Mouse (Mus musculus) CD4-positive naive resting alpha-beta T cell, adult 76 days (primary cell): Measurements from ENCODE around the gene Gm3278. TPM values are rescaled to one million over a fixed set of nuclear protein-coding genes. Genes with fewer than 3 reads are reported as not detected.

Source experiments
- total RNA-seq: library from RNA; stranded (reverse); gene quantifications from one replicate; pipeline ENCODE4 v1.2.4, GENCODE M21; 2023

The Gm3278 gene
- not detected for total RNA-seq

GRCm38 (mm10) chr14:4892116-4892515, at the start of gene Gm3278:
TSS of gene Gm3278 (plus strand) at chr14:4892416.

DNA sequence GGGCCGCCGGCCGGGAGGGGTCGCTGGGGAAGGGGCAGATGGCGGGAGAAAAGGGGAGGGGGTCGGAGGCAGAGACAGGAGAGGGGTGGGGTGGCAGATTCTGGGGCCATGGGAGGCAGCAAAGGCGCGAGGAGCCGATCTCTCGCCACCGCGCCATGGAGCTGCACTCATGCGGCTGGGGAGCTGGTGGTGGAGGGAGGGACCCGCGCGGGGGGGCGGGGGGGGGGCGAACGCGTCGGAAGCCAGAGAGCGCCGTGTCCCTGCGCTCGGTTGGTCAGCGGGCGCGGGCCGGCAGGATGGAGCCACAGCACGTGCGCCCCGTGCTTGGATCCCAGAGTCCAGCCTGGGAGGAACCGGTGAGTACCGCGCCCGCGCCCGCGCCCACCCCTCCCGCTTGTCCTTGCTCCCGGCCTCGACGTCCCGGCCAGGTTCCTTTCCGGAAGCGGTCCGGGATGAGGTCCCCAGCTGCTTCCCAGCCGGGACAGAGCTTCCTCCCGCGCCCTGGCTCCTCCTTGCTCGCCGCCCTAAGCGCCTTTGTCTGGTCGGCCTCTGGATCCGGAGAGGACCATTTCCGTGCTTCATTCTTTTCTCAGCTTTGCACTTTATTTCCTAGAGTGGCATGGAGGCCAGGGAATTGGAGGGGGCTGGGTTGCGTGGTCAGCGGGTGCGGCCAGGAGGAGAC, 36.8 kb upstream of the Gm3278 start, which contains the start of gene Gm3264:
Gene Gm3264, plus strand, starts transcription at position 278 of the 682 bp plus-strand sequence.

Other genes starting within 250 kb of the Gm3278 start
- not detected for gene Gm3239, start 228.2 kb upstream of the Gm3278 start, total RNA-seq
- not detected for gene Gm7876, start 183.2 kb upstream of the Gm3278 start, total RNA-seq
- not detected for gene Gm3252, start 165.6 kb upstream of the Gm3278 start, total RNA-seq
- not detected for gene Gm9602, start 116.1 kb upstream of the Gm3278 start, total RNA-seq
- not detected for gene Gm3269, start 54.3 kb upstream of the Gm3278 start, total RNA-seq
- gene Gm3264, start 36.8 kb upstream of the Gm3278 start, total RNA-seq, result not detected
- gene Gm8297, start 91.5 kb downstream of the Gm3278 start, total RNA-seq, result not detected
- not detected for gene Gm3298, start 123.5 kb downstream of the Gm3278 start, total RNA-seq
- gene 4930555G01Rik, start 158.2 kb downstream of the Gm3278 start, total RNA-seq, result not detected
- not detected for gene Gm8281, start 178.6 kb downstream of the Gm3278 start, total RNA-seq
- not detected for gene Gm8279, start 239.1 kb downstream of the Gm3278 start, total RNA-seq